Mouse (Mus musculus) midbrain, embryonic 14.5 days (tissue): ENCODE measurements around the gene Prkn. TPM values are rescaled to one million over a fixed set of nuclear protein-coding genes. Genes with fewer than 3 reads are reported as not detected.

Experiments
- ATAC-seq: fragments of 200-750 bp; cut with Nextera tagmentation; 2 replicates; pipeline ENCODE4 v1.8.0; 2017; ENCODE audit warnings: moderate number of reproducible peaks, moderate library complexity; ENCODE audit not compliant: low FRiP score, low TSS enrichment
- DNase-seq: peaks from one replicate; pipeline ENCODE4 v3.0.0-alpha.2; 2015
- H3K27ac ChIP-seq: fragments of 300-500 bp; sonication (generic); replicated peaks from 2 replicates; pipeline ENCODE4 v1.5.1; 2014; ENCODE audit warnings: mild to moderate bottlenecking, low read depth, low read length, moderate library complexity
- H3K27me3 ChIP-seq: fragments of 300-500 bp; sonication (generic); 2 replicates; pipeline ENCODE4 v1.6.1; 2014; ENCODE audit warnings: low read length, control low read depth, mixed read lengths; ENCODE audit not compliant: control insufficient read depth, insufficient read depth
- H3K36me3 ChIP-seq: fragments of 300-500 bp; sonication (generic); 2 replicates; pipeline ENCODE4 v1.6.1; 2014; ENCODE audit warnings: low read length, control low read depth; ENCODE audit not compliant: control insufficient read depth, insufficient read depth
- H3K4me1 ChIP-seq: fragments of 300-500 bp; sonication (generic); 2 replicates; pipeline ENCODE4 v1.6.1; 2014; ENCODE audit warnings: mild to moderate bottlenecking, antibody characterized with exemption, low read length, control low read depth; ENCODE audit not compliant: control insufficient read depth, insufficient read depth
- H3K4me2 ChIP-seq: fragments of 300-500 bp; sonication (generic); 2 replicates; pipeline ENCODE4 v1.6.1; 2014; ENCODE audit warnings: mild to moderate bottlenecking, low read length, moderate library complexity
- H3K4me3 ChIP-seq: fragments of 300-500 bp; sonication (generic); replicated peaks from 2 replicates; pipeline ENCODE4 v1.5.1; 2014; ENCODE audit warnings: low read depth, low read length
- H3K9ac ChIP-seq: fragments of 300-500 bp; sonication (generic); replicated peaks from 2 replicates; pipeline ENCODE4 v1.6.1; 2014; ENCODE audit warnings: mild to moderate bottlenecking, low read length, moderate library complexity
- H3K9me3 ChIP-seq: fragments of 300-500 bp; sonication (generic); 2 replicates; pipeline ENCODE4 v1.6.1; 2016; ENCODE audit warnings: low read length, control low read depth, mixed read lengths; ENCODE audit not compliant: control insufficient read depth
- WGBS: fragments of 180-500 bp; shearing (Covaris S2); extraction: QIAGEN DNeasy Blood & Tissue Kit; methylation state at CpG from one replicate; pipeline ENCODE4 v1.1.7; 2014; 5-methylcytosine and 5-hydroxymethylcytosine counted together
- polyA plus RNA-seq: library from polyadenylated mRNA; unstranded; fragments of >200 nt; fragmentation: Nextera tagmentation; extraction: Ambion mirVana; gene quantifications from 2 replicates; pipeline ENCODE4 v1.2.1, GENCODE M21; 2014

The Prkn gene
- polyA plus RNA-seq, 1 experiment from 2014 or later = 4.4 TPM

DNA sequence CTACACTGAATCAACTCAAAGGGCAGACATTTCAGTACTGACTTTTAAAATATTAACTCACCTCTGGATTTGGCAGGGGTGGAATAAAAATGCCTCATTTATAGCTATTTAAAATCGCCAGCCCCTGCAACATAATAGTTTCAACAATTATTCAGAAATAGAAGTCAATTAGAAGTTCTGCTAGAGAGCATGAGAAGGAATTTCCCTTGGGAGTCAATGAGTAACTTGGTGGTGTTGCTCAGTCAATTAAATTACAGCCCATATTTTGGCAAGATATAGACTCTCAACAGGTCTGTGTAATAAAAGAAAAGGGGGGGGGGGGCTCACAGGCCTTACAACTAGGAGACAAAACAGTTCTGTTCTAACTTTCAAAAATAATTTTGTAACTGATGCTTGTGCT lies 821.7 kb downstream of the Prkn start:
- H3K27ac ChIP-seq = no peak overlapping the region
- H3K4me1 ChIP-seq = peaks cover 10% of the 10 kb centered on the region
- ATAC-seq (no peak), DNase-seq (no peak)
- no peaks in the 10 kb centered on the region for H3K9me3 ChIP-seq
- no peak overlapping the region for H3K9ac ChIP-seq
- no peak overlapping the region for H3K4me3 ChIP-seq
- H3K27me3 ChIP-seq = no peaks in the 10 kb centered on the region
- no peaks in the 10 kb centered on the region for H3K36me3 ChIP-seq
- 83% methylated on average over 1 of the region's 1 CpGs for WGBS
- no peak overlapping the region for H3K4me2 ChIP-seq

DNA sequence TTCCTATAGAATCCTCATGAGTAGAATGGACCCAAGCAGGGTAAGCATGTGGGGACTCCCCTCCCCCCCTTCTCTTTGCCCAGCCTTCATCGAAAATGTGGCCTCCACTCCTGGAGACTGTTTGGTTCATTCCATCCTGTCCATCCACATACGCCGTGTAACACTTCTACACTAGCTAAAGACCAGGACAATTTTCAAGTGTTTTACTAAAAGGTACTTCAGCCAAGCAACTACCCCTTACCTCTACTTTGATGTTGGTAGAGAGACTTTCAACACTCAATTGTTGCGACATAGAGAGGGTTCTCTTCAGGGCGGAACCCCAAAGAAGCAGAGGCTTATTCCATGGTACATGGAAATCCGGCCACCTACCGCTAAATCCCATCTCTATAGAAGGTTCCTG lies 823.3 kb downstream of the Prkn start:
- no peak overlapping the region for H3K4me2 ChIP-seq
- H3K9ac ChIP-seq = no peak overlapping the region
- no peaks in the 10 kb centered on the region for H3K36me3 ChIP-seq
- H3K27ac ChIP-seq = no peak overlapping the region
- WGBS = 81% methylated on average over 7 of the region's 7 CpGs
- H3K27me3 ChIP-seq = no peaks in the 10 kb centered on the region
- DNase-seq (no peak), ATAC-seq (no peak)
- no peak overlapping the region for H3K4me3 ChIP-seq
- H3K9me3 ChIP-seq = no peaks in the 10 kb centered on the region
- peaks cover 10% of the 10 kb centered on the region for H3K4me1 ChIP-seq

DNA sequence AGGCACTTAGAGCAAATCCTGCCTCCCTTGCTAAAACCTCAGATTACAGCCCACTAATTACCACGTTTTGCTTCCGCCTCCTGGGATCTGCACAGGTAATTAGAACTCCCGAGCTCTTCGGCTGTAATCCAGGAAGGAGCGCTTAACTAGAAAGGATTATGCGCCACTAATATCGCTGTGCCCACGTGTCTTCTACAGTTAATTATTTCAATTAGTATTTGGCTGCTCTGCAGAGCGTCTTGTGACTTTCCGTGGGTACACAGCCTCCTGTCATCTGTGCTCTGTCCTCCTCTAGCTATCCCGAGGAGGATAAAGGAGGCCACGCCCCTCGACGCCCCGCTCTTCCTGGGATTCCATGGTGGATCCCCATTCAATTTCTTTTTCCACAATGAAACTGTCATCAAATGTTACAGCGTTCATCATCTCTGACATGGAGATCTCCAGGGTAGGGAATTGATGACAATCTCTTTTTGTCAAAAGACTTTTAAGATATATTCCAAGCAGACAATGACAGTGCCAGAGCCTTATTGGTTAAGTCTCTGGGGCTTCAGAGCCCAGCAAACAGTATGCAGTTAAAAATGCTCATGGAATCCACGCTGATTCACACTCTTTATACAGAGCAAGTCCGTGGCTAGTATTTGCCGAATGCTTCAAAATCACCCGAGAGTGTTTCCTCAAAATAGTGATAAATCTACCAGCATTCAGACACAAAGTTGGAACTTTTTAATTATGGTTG lies 824.6 kb downstream of the Prkn start:
- peak; percentile 87 for ATAC-seq
- Histone ChIP-seq H3K9me3 (no peaks in the 10 kb centered on the region), H3K9ac (0 out of 2 replicates have a peak overlapping the region, but pooled peaks have one; percentile 24), H3K4me1 (peaks cover 10% of the 10 kb centered on the region), H3K27me3 (no peaks in the 10 kb centered on the region), H3K4me2 (peak overlapping the region; percentile 52), H3K27ac (peak overlapping the region; percentile 21; the same call in 1 of the 2 replicates), H3K36me3 (no peaks in the 10 kb centered on the region), H3K4me3 (peak overlapping the region; percentile 25)
- DNase-seq = peak; percentile 75
- WGBS = 26% methylated on average over 20 of the region's 20 CpGs

DNA sequence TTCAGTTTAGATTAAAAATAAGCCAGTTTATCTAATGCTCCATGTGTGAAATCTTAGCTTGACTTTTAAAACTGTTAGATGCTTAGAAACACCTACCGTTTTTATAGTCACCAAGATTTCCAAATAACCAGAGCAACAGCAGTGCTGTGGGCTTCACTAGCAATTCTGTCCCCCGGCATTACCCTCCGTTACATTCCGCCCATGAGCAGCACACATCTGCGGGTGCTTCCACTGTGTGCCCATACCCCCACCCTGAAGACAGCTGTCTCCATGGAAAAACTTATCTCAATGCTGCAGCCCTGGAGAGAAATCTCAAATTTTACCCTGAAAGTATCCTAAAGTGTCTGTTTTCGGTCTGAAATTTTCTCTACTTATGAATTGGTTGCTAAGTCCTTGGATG lies 839.5 kb downstream of the Prkn start:
- no peak overlapping the region for H3K27ac ChIP-seq
- WGBS = 95% methylated on average over 6 of the region's 6 CpGs

DNA sequence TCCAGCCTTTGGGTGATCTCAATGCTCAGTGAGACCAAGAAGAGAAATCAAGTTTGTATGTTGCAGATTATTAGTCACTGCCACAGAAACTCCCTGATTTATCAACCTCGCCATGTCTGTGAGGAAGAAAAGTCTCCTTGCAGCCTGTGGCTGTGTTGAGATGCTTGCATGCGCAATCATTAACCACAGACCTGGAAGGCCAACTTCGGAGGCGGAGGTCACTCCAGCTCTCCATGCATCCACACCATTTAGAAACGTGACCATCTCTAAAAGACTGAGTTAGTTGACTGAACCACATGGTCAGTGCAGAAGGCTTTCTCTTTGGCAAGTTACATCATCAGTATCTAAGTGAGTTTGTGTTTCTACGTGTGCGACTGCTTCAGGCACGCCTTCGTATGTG lies 840.3 kb downstream of the Prkn start:
- WGBS = 90% methylated on average over 9 of the region's 9 CpGs
- H3K4me3 ChIP-seq = no peak overlapping the region
- DNase-seq = no peak
- no peak overlapping the region for H3K4me2 ChIP-seq
- H3K36me3 ChIP-seq = no peaks in the 10 kb centered on the region
- H3K9ac ChIP-seq = no peak overlapping the region
- H3K27ac ChIP-seq = no peak overlapping the region
- H3K4me1 ChIP-seq = no peaks in the 10 kb centered on the region
- H3K9me3 ChIP-seq = no peaks in the 10 kb centered on the region
- no peaks in the 10 kb centered on the region for H3K27me3 ChIP-seq
- ATAC-seq = no peak

More for the DNA sequence above, 839.5 kb downstream of the Prkn start:
- no peak overlapping the region for H3K4me3 ChIP-seq
- H3K4me1 ChIP-seq = no peaks in the 10 kb centered on the region
- ATAC-seq (no peak), DNase-seq (no peak)
- no peaks in the 10 kb centered on the region for H3K27me3 ChIP-seq
- no peak overlapping the region for H3K4me2 ChIP-seq
- no peaks in the 10 kb centered on the region for H3K36me3 ChIP-seq
- no peak overlapping the region for H3K9ac ChIP-seq
- H3K9me3 ChIP-seq = no peaks in the 10 kb centered on the region

DNA sequence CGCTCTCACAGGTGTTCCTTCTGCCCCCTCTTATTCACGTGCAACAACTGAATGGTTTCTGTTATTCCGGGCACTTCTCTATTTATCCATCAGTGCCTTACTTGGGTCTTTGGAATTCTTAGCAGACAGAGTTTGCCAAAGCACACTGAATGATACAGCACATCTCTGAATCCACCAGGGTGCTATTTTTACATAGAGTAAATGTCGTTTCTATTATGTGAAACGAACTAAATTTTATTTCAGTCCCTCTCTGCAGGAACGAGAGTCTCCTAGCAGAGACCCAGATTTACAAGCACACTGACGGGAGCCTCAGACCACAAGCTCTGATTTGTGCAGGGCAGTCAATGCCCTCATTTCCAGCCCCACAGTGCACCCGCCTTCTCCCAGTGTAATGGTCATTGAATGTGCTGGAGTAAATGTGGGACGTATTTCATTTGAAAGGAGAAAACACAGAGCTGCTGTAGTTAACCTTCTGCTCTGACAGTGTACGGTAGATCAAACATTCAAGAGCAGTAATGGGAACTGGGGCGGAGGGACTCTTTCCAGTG lies 841.7 kb downstream of the Prkn start:
- Histone ChIP-seq H3K4me3 (no peak overlapping the region), H3K27ac (no peak overlapping the region), H3K4me2 (no peak overlapping the region), H3K4me1 (no peaks in the 10 kb centered on the region), H3K27me3 (no peaks in the 10 kb centered on the region), H3K36me3 (no peaks in the 10 kb centered on the region), H3K9ac (no peak overlapping the region), H3K9me3 (no peaks in the 10 kb centered on the region)
- 52% methylated on average over 11 of the region's 11 CpGs for WGBS
- DNase-seq (no peak), ATAC-seq (no peak)

DNA sequence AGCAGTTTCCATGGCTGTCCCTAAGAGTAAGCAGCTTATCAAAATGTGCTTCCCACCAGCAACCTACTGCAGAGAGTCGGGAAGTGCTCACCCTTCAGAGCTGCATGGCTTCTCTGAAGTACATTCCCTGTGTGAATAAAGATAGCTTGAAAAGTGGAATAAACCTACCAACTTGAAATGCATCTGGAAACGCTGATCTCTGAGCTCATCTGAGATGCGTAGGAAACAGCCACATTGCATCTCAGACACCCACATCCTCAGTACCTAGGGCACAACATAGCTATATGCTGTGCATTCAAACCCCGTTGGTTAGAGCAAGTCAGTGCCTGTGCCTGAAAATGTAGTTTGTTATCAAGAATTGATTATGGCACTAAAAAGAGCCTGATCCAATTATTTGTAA lies 864.8 kb downstream of the Prkn start:
- DNase-seq (no peak), ATAC-seq (no peak)
- Histone ChIP-seq H3K9me3 (no peaks in the 10 kb centered on the region), H3K27ac (no peak overlapping the region), H3K4me2 (no peak overlapping the region), H3K9ac (no peak overlapping the region), H3K36me3 (no peaks in the 10 kb centered on the region), H3K4me1 (no peaks in the 10 kb centered on the region), H3K27me3 (no peaks in the 10 kb centered on the region), H3K4me3 (no peak overlapping the region)
- WGBS = 82% methylated on average over 4 of the region's 4 CpGs

DNA sequence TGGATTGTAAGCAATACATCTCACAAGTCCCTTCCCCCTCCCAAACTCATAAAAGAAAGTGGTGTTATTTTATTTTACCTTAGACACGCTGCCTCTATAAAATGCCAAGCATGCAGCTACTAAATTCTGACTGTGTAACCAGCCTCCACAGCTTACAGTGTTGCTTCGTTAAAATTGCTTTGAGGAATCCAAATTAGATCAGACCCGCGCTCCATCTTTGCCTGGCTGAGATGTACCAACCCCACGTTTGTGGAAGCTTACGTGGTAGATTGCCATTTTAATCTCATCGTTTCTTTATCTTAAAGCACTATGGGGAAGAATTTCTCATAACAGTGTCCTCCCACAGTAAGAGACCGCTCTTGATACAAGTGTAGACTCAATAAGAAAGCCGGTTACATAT lies 865.6 kb downstream of the Prkn start:
- Histone ChIP-seq H3K9me3 (no peaks in the 10 kb centered on the region), H3K36me3 (no peaks in the 10 kb centered on the region), H3K4me2 (no peak overlapping the region), H3K27ac (no peak overlapping the region), H3K9ac (no peak overlapping the region), H3K4me1 (no peaks in the 10 kb centered on the region), H3K4me3 (no peak overlapping the region), H3K27me3 (no peaks in the 10 kb centered on the region)
- 88% methylated on average over 9 of the region's 9 CpGs for WGBS
- no peak for ATAC-seq
- DNase-seq = no peak

DNA sequence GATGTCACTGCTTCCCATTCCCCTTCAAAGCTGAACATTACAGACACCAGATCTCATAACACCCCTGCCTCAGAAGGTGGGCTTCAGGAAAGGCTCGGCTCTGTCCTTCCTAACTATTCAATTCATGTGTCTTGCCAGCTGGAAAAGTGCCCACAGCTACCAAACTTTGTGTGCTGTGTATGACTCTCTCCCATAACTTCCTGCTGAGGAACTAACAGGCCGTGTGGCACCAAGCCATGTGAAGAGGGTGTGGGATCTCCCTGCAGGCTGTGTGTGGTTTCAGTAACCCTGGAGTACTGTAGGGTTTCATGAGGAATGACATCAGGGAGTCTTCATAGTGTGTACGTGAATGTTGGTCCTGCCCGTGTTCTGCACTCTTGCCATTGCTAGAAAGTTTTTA lies 871.9 kb downstream of the Prkn start:
- no peaks in the 10 kb centered on the region for H3K9me3 ChIP-seq
- H3K4me1 ChIP-seq = no peaks in the 10 kb centered on the region
- no peak overlapping the region for H3K4me3 ChIP-seq
- H3K4me2 ChIP-seq = no peak overlapping the region
- whole genome bisulfite sequencing = 81% methylated on average over 4 of the region's 4 CpGs
- no peak for DNase-seq
- no peak for ATAC-seq
- no peaks in the 10 kb centered on the region for H3K36me3 ChIP-seq
- H3K27ac ChIP-seq = no peak overlapping the region
- no peaks in the 10 kb centered on the region for H3K27me3 ChIP-seq
- no peak overlapping the region for H3K9ac ChIP-seq
